Mouse (Mus musculus) mature B cell (primary cell): Measurements from ENCODE around the gene Cdon.
"Not testable (repeated sequence)": the region's sequence is repeated elsewhere in the genome, so short reads cannot be mapped to it uniquely, and the experiment has no call there.

Experiments used
- in situ Hi-C: fragments of 300-500 bp; cut with MboI; formaldehyde crosslinking; loops from 2 replicates; pipeline ENCODE4 v1.14.3; 2019

Cdon gene

GRCm38 (mm10) chr9:35420805-35421719 is at the start of gene Cdon:
Gene Cdon (plus strand): TSS chr9:35421128.
- in situ Hi-C loops = no loop called here

GRCm38 (mm10) chr9:35372324-35373101 is 48.4 kb upstream of the Cdon start:
- in situ Hi-C loops = no loop called here

GRCm38 (mm10) chr9:35377916-35378315 is 43.0 kb upstream of the Cdon start:
- in situ Hi-C loops = no loop called here

DNA sequence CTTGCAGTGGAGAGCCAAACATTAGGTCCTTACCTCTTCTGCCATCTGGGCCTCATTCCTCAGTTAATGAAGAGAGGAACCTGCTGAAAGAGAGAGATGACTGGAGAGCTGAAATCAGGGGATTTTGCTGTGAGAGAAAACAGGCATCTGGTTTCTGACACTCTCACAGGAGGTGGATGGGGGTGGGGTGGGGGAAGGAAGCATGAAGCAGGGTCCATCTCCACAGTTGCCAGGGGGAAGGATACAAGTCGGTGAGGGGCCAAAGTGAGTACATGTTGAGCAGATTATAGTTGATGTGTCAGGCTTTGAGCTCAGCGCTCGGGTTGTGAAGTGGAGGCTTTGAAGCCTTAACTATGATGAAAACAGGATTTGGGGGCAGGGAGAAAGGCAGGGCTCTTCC is 41.9 kb upstream of the Cdon start:
- in situ Hi-C loops = no loop called here

GRCm38 (mm10) chr9:35399896-35400295 is 21.0 kb upstream of the Cdon start:
- in situ Hi-C loops = no loop called here

DNA sequence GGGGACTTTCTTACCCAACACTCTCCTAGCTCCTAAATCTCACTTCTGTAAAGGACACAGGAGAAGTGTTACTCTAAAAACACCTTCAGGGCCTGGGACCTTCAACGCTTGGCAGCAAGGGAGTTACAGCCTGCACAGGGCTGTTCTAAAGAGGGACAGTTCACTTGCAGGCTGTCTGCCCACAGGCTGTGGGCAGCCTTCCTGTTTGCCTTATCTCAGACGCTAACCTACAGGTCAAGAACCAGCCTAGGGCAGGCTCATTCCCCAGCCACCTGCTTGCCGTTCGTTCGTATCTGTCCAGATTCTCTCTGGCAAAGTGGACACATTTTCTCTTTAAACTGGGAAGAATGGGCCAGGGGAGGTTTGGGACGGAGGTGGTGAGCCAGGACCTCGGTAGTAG is 20.5 kb upstream of the Cdon start:
- in situ Hi-C loops = no loop called here

GRCm38 (mm10) chr9:35400831-35401230 is 20.1 kb upstream of the Cdon start:
- in situ Hi-C loops = no loop called here

DNA sequence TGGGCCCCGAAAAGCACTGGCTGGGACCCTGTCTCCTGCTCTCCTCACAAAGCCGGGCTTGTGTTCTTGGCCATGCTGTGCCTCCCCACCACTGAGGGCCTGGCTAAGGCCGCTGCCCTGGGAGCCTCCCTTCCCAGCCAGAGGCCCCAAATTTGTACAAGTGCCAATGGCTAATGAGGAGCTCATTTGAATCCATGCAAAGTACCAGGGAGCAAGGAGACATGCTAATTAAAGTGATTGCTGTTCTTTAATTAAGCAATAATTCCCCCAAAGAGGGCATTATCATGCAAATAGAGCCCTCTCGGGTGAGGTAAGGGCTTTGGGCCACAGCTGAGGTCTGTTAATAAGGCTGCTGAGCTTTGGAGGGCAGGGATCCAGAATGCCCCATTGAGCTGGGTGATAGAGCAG is 18.3 kb upstream of the Cdon start:
- in situ Hi-C loops = no loop called here

- in situ Hi-C loops = no loop called here
Measured at GRCm38 (mm10) chr9:35403490-35403889, 17.4 kb upstream of the Cdon start.

DNA sequence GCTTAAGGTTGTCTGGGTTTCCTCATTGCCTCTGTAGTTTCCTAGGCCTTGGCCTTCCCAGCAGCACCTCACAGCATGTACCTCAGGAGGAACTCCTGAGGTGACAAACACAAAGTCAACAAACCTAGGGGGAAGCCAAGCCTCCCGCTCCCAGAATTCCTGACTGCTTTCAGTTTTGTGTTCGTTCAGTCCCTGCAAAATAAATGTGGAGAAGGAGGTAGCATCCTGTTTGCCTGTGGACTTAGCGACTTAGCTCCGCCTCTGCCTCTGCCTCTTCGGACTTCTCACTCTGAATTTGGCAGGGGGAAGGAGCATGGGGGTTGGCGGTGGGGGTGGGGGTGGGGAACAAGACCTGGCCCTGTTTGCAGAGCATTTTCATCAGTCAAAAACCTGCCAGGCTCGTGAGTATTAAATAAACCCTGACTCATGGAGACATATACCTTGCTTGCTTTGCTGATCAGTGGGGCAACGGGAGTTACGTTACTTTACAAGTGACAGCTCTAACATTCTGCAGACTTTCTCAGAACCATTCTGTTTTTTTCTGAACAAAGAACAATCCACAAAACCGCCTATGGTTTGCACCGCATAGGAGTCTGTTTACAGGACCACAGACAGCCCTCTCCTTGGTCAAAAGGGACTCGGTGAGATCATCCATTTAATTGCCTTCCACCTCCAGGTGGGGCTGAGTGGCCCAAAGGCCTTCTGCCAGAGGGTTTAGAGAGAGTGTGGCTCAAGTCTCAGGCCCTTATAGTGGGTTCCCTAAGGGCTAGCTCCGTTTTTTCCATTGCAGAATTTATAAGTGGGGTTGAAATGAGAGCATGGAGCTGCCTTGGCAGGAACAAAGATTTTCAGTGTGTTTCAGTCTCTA is 15.7 kb upstream of the Cdon start:
- in situ Hi-C loops = no loop called here

GRCm38 (mm10) chr9:35411225-35411965 is 9.5 kb upstream of the Cdon start:
- in situ Hi-C loops = loop anchor here (10.0 kb wide), 1 partner anchor 127 kb away; no protein-coding TSS in a partner anchor

- in situ Hi-C loops = loop anchor here (10.0 kb wide), 1 partner anchor 127 kb away; no protein-coding TSS in a partner anchor
Measured at GRCm38 (mm10) chr9:35411975-35412374, 9.0 kb upstream of the Cdon start.

GRCm38 (mm10) chr9:35421730-35422235 is 855 bp downstream of the Cdon start:
- in situ Hi-C loops = no loop called here

- in situ Hi-C loops = no loop called here
Measured at GRCm38 (mm10) chr9:35422405-35422941, 1.5 kb downstream of the Cdon start.

- in situ Hi-C loops = no loop called here
Measured at GRCm38 (mm10) chr9:35423265-35423664, 2.3 kb downstream of the Cdon start.

- in situ Hi-C loops = no loop called here
Measured at GRCm38 (mm10) chr9:35424671-35425070, 3.7 kb downstream of the Cdon start.

DNA sequence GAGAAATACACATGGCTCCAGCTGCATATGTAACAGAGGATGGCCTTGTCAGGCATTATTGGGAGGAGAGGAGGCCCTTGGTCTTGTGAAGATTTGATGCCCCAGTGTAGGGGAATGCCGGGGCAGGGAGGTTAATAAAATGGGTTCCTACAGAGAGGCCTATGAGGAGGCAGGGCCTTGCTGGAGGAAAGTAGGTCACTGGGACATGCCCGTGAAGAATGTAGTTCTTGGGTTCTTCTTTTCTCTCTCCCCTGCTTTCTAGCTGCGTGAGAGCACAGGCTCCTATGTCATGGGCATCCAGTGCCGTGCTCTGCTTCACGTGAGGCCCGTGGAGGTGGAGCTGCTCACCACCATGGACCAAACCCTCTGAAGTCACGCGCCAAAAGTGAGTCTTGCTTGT is 9.5 kb downstream of the Cdon start:
- in situ Hi-C loops = no loop called here

DNA sequence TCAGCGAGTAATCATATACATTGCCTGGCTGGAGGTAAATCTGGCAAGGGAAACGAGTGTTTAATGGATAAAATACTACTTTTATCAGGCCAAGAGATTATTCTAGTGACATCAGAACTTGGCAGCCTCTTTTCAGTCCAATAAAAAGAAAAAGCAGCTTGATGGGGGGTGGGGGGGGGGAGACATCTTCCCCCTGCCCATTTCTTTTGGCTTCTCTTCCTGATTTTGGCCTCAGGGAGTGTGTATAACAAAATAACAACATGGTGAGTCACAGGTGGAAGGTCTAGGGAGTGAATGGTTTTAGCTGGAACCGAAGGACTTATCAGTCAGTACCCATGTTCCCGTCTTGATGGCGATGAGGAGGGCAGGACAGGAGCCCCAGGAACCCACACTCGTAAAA is 10.5 kb downstream of the Cdon start:
- in situ Hi-C loops = no loop called here

DNA sequence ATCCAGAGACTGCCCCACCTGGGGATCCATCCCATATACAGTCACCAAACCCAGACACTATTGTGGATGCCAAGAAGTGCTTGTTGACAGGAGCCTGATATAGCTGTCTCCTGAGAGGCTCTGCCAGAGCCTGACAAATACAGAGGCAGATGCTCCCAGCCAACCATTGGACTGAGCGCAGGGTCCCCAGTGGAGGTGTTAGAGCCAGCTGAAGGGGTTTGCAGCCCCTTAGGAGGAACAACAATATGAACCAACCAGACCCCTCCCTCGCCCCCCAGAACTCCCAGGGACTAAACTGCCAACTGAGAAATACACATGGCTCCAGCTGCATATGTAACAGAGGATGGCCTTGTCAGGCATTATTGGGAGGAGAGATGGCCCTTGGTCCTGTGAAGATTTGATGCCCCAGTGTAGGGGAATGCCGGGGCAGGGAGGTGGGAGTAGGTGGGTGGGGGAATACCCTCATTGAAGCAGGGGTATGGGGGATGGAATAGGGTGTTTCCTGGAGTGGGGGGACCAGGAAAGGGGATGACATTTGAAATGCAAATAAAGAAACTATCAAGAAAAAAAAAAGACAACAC is 11.9 kb downstream of the Cdon start:
- in situ Hi-C loops = not testable (repeated sequence)

DNA sequence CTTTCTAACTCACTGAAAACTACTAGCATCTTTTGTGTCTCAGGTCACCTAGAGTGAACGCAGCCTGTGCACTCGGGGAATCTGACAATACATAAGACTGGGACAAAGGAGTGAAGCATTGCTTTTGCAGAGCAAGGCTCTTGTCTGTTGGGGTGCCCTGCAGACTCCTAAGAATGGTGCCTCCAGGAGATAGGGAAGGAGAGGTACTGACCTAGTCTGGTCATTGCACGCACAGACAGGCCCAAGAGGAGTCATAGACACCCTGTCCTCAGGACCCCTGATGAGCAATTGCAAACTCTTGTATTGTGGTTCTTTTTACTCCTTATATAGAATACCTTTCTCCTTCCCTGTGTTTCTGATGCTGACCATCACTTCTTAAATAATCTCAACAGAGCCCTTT is 13.4 kb downstream of the Cdon start:
- in situ Hi-C loops = no loop called here
